Mouse (Mus musculus) heart, postnatal 0 days (tissue): ENCODE measurements around the gene E2f8.

ENCODE experiments used
- CTCF ChIP-seq: IDR thresholded peaks from 2 replicates; pipeline ENCODE4 v1.5.1; 2016; ENCODE audit warnings: antibody characterized with exemption, control low read depth, low read depth
- EP300 ChIP-seq: IDR thresholded peaks from 2 replicates; pipeline ENCODE4 v1.6.1; 2016; ENCODE audit warnings: antibody characterized with exemption, low read depth

DNA sequence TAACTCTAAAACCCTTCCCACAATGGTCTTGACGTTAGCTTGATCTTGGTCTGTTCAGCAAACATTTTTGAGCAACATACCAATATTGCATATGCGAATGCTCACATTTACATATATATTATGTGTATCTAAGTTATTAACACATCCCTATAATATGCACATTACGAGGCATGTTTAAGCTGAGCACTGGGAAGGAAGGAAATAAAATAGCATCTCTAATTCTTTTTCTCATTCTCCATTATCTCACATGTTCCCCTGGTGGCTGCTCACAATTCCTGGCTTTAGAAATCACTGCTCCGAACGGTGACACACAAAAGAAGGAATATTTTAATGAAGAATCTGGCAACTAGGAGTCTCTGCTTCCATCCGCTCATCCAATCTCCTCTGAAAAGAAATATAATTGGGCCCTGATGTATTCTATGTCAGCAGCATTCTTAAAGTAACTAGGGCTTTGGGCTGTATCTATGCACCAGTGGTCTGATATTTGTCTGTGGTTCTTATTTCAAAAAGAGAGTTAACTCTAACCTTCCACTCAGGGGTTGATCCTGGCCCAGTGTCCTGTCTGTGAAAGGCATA lies 29.8 kb downstream of the E2f8 start:
- TF ChIP-seq CTCF, result no peak
- no peak for TF ChIP-seq EP300
